Mouse (Mus musculus) yolk sac, embryonic 10.5 days (tissue): ENCODE measurements around the gene Npas3.

Source experiments
- DNase-seq: peaks from one replicate; pipeline ENCODE4 v3.0.0-alpha.2; 2017; ENCODE audit warnings: low spot score

Npas3 gene

DNA sequence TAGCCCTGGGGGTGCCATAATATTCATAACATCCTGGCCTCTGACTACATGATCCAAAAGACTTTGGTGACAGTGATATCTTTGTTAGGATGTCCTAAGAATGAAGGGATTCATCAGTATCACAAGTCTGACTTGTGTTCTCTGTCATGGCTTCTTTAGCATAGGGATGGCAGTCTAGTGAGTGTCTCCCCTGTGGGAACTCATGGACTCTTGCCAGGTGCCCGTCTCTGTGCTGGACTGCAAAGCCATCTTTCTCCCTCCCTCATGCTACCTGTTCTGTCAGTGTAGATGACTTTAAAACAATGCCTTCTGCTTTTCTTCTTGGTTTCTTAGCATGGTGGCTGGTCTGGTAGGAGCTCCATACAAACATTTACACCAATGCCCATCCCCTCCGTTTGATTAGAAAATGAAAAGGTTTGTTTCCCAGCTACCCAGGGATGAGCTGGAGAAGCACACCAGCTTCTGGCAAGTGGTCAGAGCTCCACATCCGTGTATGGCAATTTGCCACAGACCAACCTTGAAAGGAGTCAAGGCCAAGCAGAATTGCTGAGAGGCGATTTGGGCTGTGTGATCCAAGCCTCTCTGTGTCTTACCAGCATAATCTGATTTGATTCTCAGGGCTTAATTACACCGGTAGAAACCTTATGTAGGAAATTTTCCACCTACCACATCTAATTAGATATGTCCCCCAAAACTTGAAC, 616.1 kb downstream of the Npas3 start:
- DNase-seq, result no peak

- DNase-seq, result no peak
Observed at GRCm38 (mm10) chr12:53865691-53866090, 617.2 kb downstream of the Npas3 start.

DNA sequence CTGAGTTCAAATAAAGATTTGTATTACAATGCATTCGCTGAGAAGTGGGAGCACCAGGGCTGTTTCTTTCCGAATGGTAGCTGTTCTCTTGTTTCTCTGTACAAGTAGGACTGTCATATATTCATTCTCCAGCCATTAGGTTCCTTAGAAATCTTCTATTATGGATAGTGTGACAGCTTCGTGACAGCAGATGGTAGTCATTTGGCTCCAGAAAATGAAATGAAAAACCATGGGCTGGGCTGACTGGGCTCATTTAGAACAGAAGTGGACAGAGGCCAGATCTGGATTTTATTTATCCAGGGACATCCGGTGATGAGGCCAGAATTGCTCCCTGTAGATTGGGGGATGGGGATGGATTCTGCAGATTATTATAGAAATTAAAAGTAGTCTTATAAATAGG, 621.5 kb downstream of the Npas3 start:
- no peak for DNase-seq

DNA sequence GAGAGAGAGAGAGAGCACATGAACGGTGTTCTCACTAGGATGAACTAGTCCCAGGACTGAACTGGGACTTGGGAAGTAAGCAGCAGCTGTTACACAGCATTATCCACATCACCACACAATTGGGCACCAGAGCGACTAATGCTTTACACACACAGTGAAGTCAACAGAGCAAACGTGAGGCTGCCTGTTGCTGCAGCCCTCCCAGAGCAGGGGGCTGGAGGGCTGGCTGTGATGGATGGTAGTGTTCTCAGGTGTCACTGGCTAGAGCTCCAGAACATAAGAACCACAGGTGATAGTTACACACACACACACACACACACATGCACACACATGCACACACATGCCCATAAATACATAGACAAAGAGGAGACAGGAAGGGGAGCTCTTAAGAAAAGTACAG, 626.7 kb downstream of the Npas3 start:
- DNase-seq, result no peak

- DNase-seq, result no peak
Observed at GRCm38 (mm10) chr12:53876693-53877092, 628.2 kb downstream of the Npas3 start.

DNA sequence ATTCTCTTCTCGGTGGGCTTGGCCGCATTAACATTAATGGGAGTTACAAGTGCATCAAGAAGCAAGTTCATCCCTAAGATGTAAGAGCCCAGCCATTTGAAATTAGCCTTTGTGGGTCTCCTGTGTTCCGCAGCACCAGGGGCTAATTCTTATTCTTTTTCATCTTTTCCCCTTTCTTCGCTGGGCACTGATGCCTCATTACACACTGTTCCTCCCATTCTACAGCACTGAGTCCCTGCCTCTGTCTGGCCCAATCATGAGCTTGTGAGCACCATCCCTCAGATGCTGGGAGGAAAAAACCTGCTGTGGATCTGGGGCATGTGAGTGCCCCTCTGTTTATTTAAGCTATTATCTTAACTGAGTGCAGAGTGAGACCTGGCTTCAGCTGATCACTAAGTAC, 633.2 kb downstream of the Npas3 start:
- DNase-seq, result no peak

GRCm38 (mm10) chr12:53882863-53883262, 634.4 kb downstream of the Npas3 start:
- DNase-seq, result no peak

DNA sequence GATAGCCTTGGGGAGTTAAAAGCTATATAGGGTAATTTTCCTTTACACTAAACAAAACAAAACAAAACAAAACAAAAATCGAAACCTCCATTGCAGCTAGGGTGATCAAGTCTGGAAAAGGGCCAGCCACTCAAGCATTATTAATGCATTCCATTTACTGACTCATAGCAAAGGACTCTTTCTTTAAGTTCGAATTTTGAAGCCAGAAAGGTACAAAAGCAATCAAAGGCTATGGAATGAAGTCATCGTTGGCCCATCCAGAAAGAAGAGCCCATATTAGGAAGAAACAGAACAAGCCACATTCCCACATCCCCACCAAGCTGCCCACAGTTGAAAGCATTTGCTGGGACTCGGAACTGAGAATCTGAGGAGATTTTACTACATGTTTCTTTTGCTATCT, 640.1 kb downstream of the Npas3 start:
- no peak for DNase-seq

GRCm38 (mm10) chr12:53895909-53896308, 647.4 kb downstream of the Npas3 start:
- no peak for DNase-seq

DNA sequence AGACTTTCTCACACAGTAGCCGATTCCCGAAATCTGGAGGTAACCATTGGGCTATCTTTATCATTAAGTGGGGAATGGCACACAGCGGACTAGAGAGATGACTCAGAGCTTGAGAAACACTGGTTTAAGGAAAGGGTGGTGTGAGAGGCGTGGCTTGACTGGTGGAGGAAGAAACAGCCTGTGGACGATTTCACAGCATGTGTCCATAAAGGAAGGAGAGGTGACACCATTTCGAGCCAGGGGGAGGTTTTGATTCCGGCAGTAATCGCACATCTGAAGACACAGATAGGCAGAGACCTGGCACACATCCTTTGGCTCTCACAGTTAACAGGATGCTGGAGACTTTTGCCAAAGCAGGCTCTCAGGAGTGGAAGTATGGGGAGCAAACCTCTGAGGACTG, 660.3 kb downstream of the Npas3 start:
- DNase-seq, result no peak

GRCm38 (mm10) chr12:53910192-53910591, 661.7 kb downstream of the Npas3 start:
- DNase-seq, result no peak

- DNase-seq, result no peak
Observed at GRCm38 (mm10) chr12:53922153-53922552, 673.7 kb downstream of the Npas3 start.

DNA sequence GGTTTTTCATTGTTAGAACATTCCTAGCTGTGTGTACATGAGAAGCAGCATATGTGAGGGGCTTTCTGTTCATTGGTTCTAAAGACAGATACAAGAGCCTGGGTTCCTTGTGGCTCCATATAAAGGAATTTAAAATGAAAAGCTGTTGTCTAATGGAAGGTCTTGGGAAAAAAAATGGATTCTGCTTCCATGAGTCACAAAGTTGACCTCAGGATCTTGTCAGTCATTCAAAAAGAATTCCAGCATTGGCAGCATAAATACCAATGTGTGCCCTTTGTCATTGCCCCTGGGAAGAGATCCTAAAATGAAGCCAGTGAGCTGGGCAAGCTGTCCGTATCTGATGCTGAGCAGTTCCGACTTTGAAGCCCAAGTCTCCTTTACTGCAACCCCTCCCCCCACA, 700.3 kb downstream of the Npas3 start:
- DNase-seq, result no peak

DNA sequence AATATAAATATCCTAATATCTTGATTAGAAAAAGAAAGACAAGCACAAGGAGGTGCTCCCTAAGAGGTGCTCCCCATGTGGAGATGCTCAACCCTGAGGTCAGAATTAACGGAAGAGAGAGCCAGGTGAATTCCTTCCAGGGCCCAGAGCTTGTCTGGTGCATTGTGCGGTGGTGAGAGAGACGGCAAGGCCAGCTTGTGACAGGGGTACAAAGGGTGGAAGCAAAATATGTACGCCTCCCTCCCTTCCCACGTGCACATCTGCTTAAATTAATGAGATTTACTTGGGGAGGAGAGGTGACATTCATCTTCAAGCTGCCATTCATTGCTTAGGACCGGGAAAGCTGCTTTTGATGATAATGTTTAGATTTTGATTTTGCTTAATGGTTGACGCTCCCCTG, 713.5 kb downstream of the Npas3 start:
- no peak for DNase-seq

- no peak for DNase-seq
Observed at GRCm38 (mm10) chr12:53963534-53963933, 715.1 kb downstream of the Npas3 start.

DNA sequence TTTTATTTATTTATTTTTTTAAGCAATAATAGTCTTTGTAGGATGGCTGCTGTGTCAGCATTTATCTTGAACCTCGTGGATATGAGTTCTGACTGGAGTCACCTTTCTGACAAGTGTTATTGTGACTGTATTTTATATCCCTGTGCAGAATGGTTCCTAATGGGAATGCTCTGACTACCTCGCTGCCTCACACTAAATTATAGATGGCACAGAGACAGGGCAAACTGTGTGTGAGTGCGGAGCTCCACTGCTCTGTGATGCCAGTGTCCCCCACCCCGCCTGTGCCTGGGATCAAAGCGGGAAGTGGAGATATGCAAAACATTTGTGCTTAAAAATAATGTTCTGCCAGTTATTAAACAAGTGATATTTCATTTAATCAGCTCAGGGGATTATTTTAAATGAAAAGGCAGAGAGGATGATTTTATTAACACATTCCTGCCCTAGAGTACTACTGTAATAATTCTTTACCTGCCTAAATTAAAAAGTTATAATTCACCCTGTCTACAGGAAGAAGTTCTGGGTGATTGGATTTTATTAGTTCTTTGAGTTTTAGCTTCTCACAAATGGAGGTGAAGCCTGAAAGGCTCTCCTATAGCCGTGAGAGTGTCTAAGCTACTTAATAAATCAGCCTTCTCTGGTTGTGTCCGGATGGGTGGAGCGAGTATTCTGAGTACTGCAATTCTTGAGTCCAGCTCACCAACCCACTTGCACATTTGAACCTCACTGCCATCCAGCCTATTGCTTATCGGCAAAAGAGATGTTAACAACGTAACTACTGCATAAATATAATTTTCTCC, 721.1 kb downstream of the Npas3 start:
- DNase-seq, result no peak

DNA sequence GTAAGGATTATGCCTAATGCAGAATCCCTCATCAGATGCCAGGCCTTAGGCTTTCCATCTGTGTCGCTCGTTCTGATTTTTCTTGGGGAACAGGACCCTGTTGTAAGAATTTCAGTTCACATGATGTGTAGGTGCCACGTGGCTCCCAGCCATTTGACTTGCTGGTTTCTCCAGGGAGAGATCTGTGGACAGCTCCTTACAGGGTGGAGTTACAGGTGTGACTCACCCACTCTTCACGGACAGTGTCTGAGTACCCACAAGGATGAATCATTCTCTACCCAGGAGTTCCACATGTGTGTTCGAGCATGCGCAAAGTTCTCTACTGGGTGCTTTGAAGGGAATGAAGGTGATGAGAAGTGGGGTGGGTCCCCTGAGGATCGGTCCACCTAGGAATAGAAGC, 722.2 kb downstream of the Npas3 start:
- DNase-seq, result no peak

GRCm38 (mm10) chr12:53973414-53973813, 724.9 kb downstream of the Npas3 start:
- DNase-seq, result no peak

- no peak for DNase-seq
Observed at GRCm38 (mm10) chr12:53981575-53982507, 733.4 kb downstream of the Npas3 start.

DNA sequence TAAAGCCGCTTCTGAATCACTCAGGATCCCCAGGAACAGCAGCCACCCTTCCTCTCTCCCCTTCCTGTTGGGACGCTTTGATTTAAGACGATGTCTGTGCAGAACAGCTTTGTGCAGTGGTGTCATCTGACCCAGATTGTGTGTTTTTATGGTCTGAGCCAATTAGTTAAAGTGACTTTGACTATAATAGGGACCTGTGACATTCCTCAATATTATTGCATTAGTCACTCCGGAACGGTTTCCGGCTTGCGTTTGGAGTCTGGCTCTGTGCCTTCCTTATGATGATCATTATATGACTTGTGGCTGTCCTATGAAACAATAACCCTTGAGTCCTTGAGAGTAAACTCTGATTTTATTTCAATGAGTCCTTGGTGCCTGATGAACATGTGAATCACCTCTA, 735.5 kb downstream of the Npas3 start:
- DNase-seq, result no peak

DNA sequence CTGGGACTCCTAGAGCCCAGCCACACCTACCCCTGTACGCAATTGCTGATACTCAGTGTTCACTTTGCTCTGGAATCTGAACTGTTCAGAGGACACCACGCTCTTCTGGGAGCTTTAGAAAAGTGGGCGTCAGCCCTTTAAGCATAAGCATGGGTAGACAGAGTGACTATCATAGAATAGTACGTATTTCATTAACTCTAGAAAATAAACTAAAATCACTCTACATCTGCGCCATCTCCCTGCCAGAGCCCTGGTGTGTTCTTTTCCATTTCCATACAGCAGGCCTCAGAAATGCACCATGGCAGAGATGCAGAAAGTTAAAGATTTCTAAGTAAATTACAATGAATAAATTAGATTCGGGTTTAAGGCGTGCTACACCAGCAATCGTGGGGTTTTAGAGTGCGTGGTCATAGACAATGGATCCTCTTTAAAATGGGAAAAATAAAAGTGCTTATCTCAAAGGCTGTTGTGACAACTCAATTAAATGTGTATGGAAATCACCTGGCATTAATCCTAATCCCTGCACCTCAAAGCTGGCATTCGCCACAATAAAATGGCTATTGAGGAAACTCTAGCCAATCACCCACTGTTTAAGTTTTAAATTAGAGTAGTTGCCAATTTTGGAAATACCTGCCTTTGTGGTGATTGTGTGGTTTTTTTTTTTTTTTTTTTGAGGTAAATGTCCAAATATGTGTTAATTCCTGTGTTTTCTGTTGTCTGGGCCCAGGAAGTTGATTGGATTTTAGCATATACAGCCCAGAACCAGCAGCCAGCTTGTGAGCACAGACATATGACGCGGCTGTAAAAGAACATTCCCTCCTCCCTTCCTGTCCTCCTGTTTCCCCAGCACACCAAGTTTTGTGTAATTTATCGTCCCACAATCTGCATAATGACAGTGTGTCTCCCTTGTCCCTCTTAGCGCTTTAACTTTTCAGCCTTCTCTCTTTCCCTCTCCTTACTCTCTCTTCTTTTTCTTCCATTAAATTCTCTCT, 737.7 kb downstream of the Npas3 start:
- DNase-seq, result no peak
